Mouse (Mus musculus): Measurements from ENCODE around the gene Wdr18.

The Wdr18 gene

GRCm38 (mm10) chr10:79947502-79947901, 12.4 kb upstream of the Wdr18 start:
- no peak for DNase-seq

GRCm38 (mm10) chr10:79949873-79950272, 10.1 kb upstream of the Wdr18 start:
- DNase-seq, result no peak

- no peak for DNase-seq
These were observed 9.3 kb upstream of the Wdr18 start for GRCm38 (mm10) chr10:79950661-79951060.

GRCm38 (mm10) chr10:79953946-79954345, 6.0 kb upstream of the Wdr18 start:
- peak in 1 of 2 experiments; percentile 56 for DNase-seq

GRCm38 (mm10) chr10:79955691-79956090, 4.3 kb upstream of the Wdr18 start:
- no peak for DNase-seq

GRCm38 (mm10) chr10:79956643-79957154, 3.3 kb upstream of the Wdr18 start:
- no peak for DNase-seq

- peak; percentile 89 for DNase-seq
These were observed 1.7 kb upstream of the Wdr18 start for GRCm38 (mm10) chr10:79958140-79958816.

GRCm38 (mm10) chr10:79959412-79959811, 540 bp upstream of the Wdr18 start:
- DNase-seq, result peak in 1 of 2 experiments; percentile 63

GRCm38 (mm10) chr10:79960671-79961294, 831 bp downstream of the Wdr18 start:
- DNase-seq, result no peak

GRCm38 (mm10) chr10:79964727-79965126, 4.8 kb downstream of the Wdr18 start:
- no peak for DNase-seq

GRCm38 (mm10) chr10:79965325-79965724, 5.4 kb downstream of the Wdr18 start:
- DNase-seq, result no peak

- DNase-seq, result peak; percentile 78 to 85
These were observed 7.0 kb downstream of the Wdr18 start for GRCm38 (mm10) chr10:79966886-79967400.

- DNase-seq, result peak; percentile 69 to 82
These were observed 8.2 kb downstream of the Wdr18 start for GRCm38 (mm10) chr10:79968181-79968580.

- DNase-seq, result peak; percentile 77 to 78
These were observed 9.2 kb downstream of the Wdr18 start for GRCm38 (mm10) chr10:79969124-79969568.

- DNase-seq, result peak; percentile 51 to 53
These were observed 10.6 kb downstream of the Wdr18 start, which contains the start of gene Grin3b for GRCm38 (mm10) chr10:79970415-79971182. Grin3b (plus strand) TSS chr10:79970715.

- DNase-seq, result peak in 1 of 2 experiments; percentile 54
These were observed 11.2 kb downstream of the Wdr18 start for GRCm38 (mm10) chr10:79971183-79971497.

- DNase-seq, result peak; percentile 51 to 61
These were observed 12.9 kb downstream of the Wdr18 start for GRCm38 (mm10) chr10:79972831-79973230.

GRCm38 (mm10) chr10:79974087-79974486, 14.1 kb downstream of the Wdr18 start:
- no peak for DNase-seq

- no peak for DNase-seq
These were observed 14.7 kb downstream of the Wdr18 start for GRCm38 (mm10) chr10:79974668-79975067.

- no peak for DNase-seq
These were observed 16.2 kb downstream of the Wdr18 start for GRCm38 (mm10) chr10:79976071-79976721.

- no peak for DNase-seq
These were observed 16.8 kb downstream of the Wdr18 start for GRCm38 (mm10) chr10:79976722-79977107.

- peak in 1 of 2 experiments; percentile 20 for DNase-seq
These were observed 17.4 kb downstream of the Wdr18 start for GRCm38 (mm10) chr10:79977324-79977723.

- no peak for DNase-seq
These were observed 18.1 kb downstream of the Wdr18 start for GRCm38 (mm10) chr10:79978061-79978460.
